Mouse (Mus musculus) layer of hippocampus, adult 8-10 months (tissue): ENCODE results near the gene Zdhhc14. TPM values are rescaled to one million over a fixed set of nuclear protein-coding genes. Genes with fewer than 3 reads are reported as not detected.
A peak's percentile ranks its signal among the peaks of the same experiment; 100 is the strongest.

Experiments used
- DNase-seq, 2 experiments: peaks; one replicate each; pipeline ENCODE4 v3.0.0; 2022; ENCODE audit warnings: low spot score in 2 of 2
- total RNA-seq, 4 experiments: library from RNA; stranded (reverse); gene quantifications; 2 replicates each; pipeline ENCODE4 v1.2.4; 2022

The Zdhhc14 gene
- total RNA-seq, 4 experiments from 2014 or later, result 34.6 to 44.3 (median 41.9) TPM

- no peak for DNase-seq
Measured at GRCm38 (mm10) chr17:5552036-5552760, 59.8 kb downstream of the Zdhhc14 start.

GRCm38 (mm10) chr17:5553556-5553955 lies 61.2 kb downstream of the Zdhhc14 start:
- DNase-seq, result no peak

- DNase-seq, result no peak
Measured at GRCm38 (mm10) chr17:5554573-5554972, 62.2 kb downstream of the Zdhhc14 start.

GRCm38 (mm10) chr17:5556568-5556967 lies 64.2 kb downstream of the Zdhhc14 start:
- DNase-seq, result no peak

- DNase-seq, result no peak
Measured at GRCm38 (mm10) chr17:5560212-5560611, 67.9 kb downstream of the Zdhhc14 start.

- no peak for DNase-seq
Measured at GRCm38 (mm10) chr17:5563108-5563507, 70.8 kb downstream of the Zdhhc14 start.

GRCm38 (mm10) chr17:5566006-5566405 lies 73.6 kb downstream of the Zdhhc14 start:
- DNase-seq, result no peak

GRCm38 (mm10) chr17:5567943-5568342 lies 75.6 kb downstream of the Zdhhc14 start:
- DNase-seq, result no peak

- DNase-seq, result no peak
Measured at GRCm38 (mm10) chr17:5569131-5570030, 77.0 kb downstream of the Zdhhc14 start.

GRCm38 (mm10) chr17:5572096-5572730 lies 79.9 kb downstream of the Zdhhc14 start:
- no peak for DNase-seq

GRCm38 (mm10) chr17:5572745-5573420 lies 80.5 kb downstream of the Zdhhc14 start:
- no peak for DNase-seq

- no peak for DNase-seq
Measured at GRCm38 (mm10) chr17:5574672-5575071, 82.3 kb downstream of the Zdhhc14 start.

GRCm38 (mm10) chr17:5575518-5575917 lies 83.2 kb downstream of the Zdhhc14 start:
- peak in 1 of 2 experiments; percentile 44 for DNase-seq

- no peak for DNase-seq
Measured at GRCm38 (mm10) chr17:5582232-5582631, 89.9 kb downstream of the Zdhhc14 start.

- no peak for DNase-seq
Measured at GRCm38 (mm10) chr17:5582937-5583336, 90.6 kb downstream of the Zdhhc14 start.

GRCm38 (mm10) chr17:5583472-5584145 lies 91.3 kb downstream of the Zdhhc14 start:
- DNase-seq, result no peak

- DNase-seq, result no peak
Measured at GRCm38 (mm10) chr17:5591604-5592209, 99.3 kb downstream of the Zdhhc14 start.

GRCm38 (mm10) chr17:5593071-5593470 lies 100.7 kb downstream of the Zdhhc14 start:
- DNase-seq, result no peak

- DNase-seq, result no peak
Measured at GRCm38 (mm10) chr17:5595068-5595467, 102.7 kb downstream of the Zdhhc14 start.

- DNase-seq, result no peak
Measured at GRCm38 (mm10) chr17:5596490-5596889, 104.1 kb downstream of the Zdhhc14 start.
